Mouse (Mus musculus): Measurements from ENCODE around the gene Cenpv.
A peak's percentile ranks its signal among the peaks of the same experiment; 100 is the strongest.

DNA sequence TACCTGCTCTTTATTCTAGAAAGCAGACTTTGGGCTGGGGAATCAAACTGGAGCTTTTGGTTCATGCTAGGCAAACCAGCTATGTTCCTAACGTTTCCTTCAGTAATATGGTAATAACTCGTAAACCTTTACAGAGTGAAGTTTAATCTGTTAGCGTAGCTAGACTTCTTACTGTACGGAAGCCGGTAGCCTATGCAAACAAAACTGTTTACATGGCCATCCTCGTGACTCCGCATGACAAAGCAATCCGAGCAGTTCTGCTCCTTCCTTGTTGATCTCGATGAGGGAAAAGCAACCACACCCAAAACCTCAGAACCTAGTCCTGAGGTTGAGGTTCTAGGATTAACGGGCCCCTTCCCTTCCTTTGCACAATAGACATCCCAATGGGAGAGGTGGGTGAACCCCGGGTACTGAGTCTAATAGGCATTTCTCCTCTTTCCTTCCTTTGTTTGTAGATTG lies 11.2 kb upstream of the Cenpv start:
- TF ChIP-seq EP300 (IDR thresholded peaks at IDR 0.05; ENCODE audit: low read depth) (peak; percentile 28; the same call in 1 of the 2 replicates), CTCF (IDR thresholded peaks at IDR 0.05; ENCODE audit: low read depth) (no peak)
